Mouse (Mus musculus): ENCODE data around the gene Sec11a. TPM values are rescaled to one million over a fixed set of nuclear protein-coding genes. Genes with fewer than 3 reads are reported as not detected.

Gene Sec11a
- polyA plus RNA-seq, 1 experiment from 2014 or later = 219 TPM

Other genes with a start within 250 kb of the Sec11a start
- 94.3 and 99.9 TPM in 2 replicates for gene Iqgap1, start 121.8 kb downstream of the Sec11a start, polyA plus RNA-seq (2014; fragmentation: Nextera tagmentation; extraction: Ambion mirVana)
- 2.4 and 2.5 TPM in 2 replicates for gene Zscan2, start 86.9 kb downstream of the Sec11a start, polyA plus RNA-seq (2014; fragmentation: Nextera tagmentation; extraction: Ambion mirVana)
- gene Wdr73, start 46.5 kb downstream of the Sec11a start, polyA plus RNA-seq (2014; fragmentation: Nextera tagmentation; extraction: Ambion mirVana) = 28.8 and 31.2 TPM in 2 replicates
- gene Nmb, start 42.7 kb downstream of the Sec11a start, polyA plus RNA-seq (2014; fragmentation: Nextera tagmentation; extraction: Ambion mirVana) = 4.9 and 5.4 TPM in 2 replicates
- gene Zfp592, start 45.9 kb upstream of the Sec11a start, polyA plus RNA-seq (2014; fragmentation: Nextera tagmentation; extraction: Ambion mirVana) = 15.2 and 15.4 TPM in 2 replicates
- gene Alpk3, start 109.8 kb upstream of the Sec11a start, polyA plus RNA-seq (2014; fragmentation: Nextera tagmentation; extraction: Ambion mirVana) = 0.55 and 0.59 TPM in 2 replicates
- gene Slc28a1, start 167.0 kb upstream of the Sec11a start, polyA plus RNA-seq (2014; fragmentation: Nextera tagmentation; extraction: Ambion mirVana) = not detected in 2 replicates